Mouse (Mus musculus) heart, postnatal 0 days (tissue): Measurements from ENCODE around the gene Lmbr1l.

Source experiments
- CTCF ChIP-seq: IDR thresholded peaks from 2 replicates; pipeline ENCODE4 v1.5.1; 2016; ENCODE audit warnings: antibody characterized with exemption, control low read depth, low read depth
- EP300 ChIP-seq: IDR thresholded peaks from 2 replicates; pipeline ENCODE4 v1.6.1; 2016; ENCODE audit warnings: antibody characterized with exemption, low read depth

GRCm38 (mm10) chr15:98949607-98949892 lies 31.5 kb upstream of the Lmbr1l start:
- TF ChIP-seq CTCF (no peak), EP300 (no peak)
